In the genomic region with DNA sequence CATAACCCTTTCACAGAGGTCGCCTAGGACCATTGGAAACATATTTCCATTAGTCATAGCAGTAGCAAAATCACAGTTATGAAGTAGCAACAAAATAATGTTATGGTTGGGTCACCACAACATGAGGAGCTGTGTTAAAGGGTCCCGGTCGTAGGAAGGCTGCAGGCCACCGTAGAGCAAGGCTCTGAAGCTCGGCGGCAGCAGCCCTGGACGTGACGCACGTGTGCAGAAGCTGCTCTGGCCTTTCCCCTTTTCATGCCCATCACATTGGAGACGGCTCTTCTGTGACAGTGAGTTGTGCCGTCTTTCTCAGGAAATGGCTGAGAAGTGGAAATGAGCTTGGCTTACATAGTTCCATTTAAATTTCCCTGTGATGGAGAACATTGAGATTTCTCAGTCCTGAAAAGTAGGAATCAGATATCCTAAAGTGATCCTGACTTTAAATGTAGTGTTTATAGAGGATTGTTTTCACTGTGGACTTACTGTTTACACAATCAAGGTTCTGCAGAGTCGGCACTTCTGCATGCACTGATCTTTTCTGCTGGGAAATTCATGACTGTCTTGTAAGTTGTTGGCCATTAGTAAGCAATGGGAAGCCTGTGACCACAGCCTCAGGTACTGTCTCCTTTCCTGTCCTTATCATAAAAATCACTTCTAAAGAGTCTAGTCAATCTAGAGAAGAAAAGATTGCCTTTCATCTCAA, we compare ENCODE assay signal across 22 mouse cellular contexts. TPM values are rescaled to one million over a fixed set of nuclear protein-coding genes. Genes with fewer than 3 reads are reported as not detected.
DNase-seq lines count a peak whose midpoint lies in the region; ATAC-seq and TF ChIP-seq lines count a peak whose summit lies in the region.
"Had no signal": no experiment of that assay in that cellular context is flagged by ENCODE, and none has a peak within 500 bp of the region (broad histone marks: within the 10 kb centered on the region; RNA-seq: fewer than 3 reads in every experiment).

No protein-coding gene starts in this region.

- peaks cover 34% of the 10 kb centered on the region for H3K4me1 ChIP-seq in embryonic facial prominence, embryonic 13.5 days
- H3K4me1 ChIP-seq in embryonic facial prominence, embryonic 10.5 days = peaks cover 32% of the 10 kb centered on the region
- H3K4me1 ChIP-seq in kidney, postnatal 0 days (replicated peaks; ENCODE audit: insufficient read depth, low read length) = 0 out of 2 replicates have a peak, but pooled peaks cover 18% of the 10 kb centered on the region
- H3K4me1 ChIP-seq in CH12.LX (ENCODE audit: control insufficient read depth in 1 of 2, insufficient read depth in 2 of 2) = peaks cover 10 to 55% of the 10 kb centered on the region in 2 experiments
- peaks cover 61% of the 10 kb centered on the region for H3K4me1 ChIP-seq in liver, embryonic 12.5 days

- H3K27ac ChIP-seq in embryonic facial prominence, embryonic 13.5 days = peak overlapping the region; percentile 48
- H3K27ac ChIP-seq in embryonic facial prominence, embryonic 10.5 days (replicated peaks) = no peak overlapping the region
- H3K27ac ChIP-seq in kidney, postnatal 0 days = peak overlapping the region; percentile 32; the same call in 1 of the 2 replicates
- no peak overlapping the region; the same call in 1 of the 2 replicates for H3K27ac ChIP-seq in CH12.LX (ENCODE audit: insufficient read depth, low read depth)
- no peak overlapping the region for H3K27ac ChIP-seq in liver, embryonic 12.5 days
- H3K27ac ChIP-seq: embryonic facial prominence, embryonic 15.5 days; forebrain, embryonic 12.5 days; hindbrain, embryonic 14.5 days; limb, embryonic 13.5 days; macrophage; neural tube, embryonic 15.5 days had no signal

- peak; percentile 67 for TF ChIP-seq EP300 in CH12.LX (IDR thresholded peaks at IDR 0.05; ENCODE audit: low read length)

- no peaks in the 10 kb centered on the region for H3K27me3 ChIP-seq in embryonic facial prominence, embryonic 13.5 days
- no peaks in the 10 kb centered on the region for H3K27me3 ChIP-seq in embryonic facial prominence, embryonic 10.5 days (replicated peaks; ENCODE audit: low read depth, poor library complexity, severe bottlenecking)
- no peaks in the 10 kb centered on the region for H3K27me3 ChIP-seq in kidney, postnatal 0 days (ENCODE audit: insufficient read depth, low read length)
- no peaks in the 10 kb centered on the region for H3K27me3 ChIP-seq in CH12.LX (replicated peaks)
- no peaks in the 10 kb centered on the region for H3K27me3 ChIP-seq in liver, embryonic 12.5 days (replicated peaks)
- H3K27me3 ChIP-seq: embryonic facial prominence, embryonic 15.5 days; forebrain, embryonic 12.5 days; limb, embryonic 13.5 days; neural tube, embryonic 15.5 days had no signal

- dilution Hi-C loops in CH12.LX (cut with MboI; ENCODE audit: extremely low pct_ligation_motif_present, extremely low pct_unique_long_range_greater_than_20kb, low sequenced_read_pairs) = no loop called here

- DNase-seq in embryonic facial prominence, embryonic 10.5 days (ENCODE audit: low spot score) = no peak
- DNase-seq in kidney, postnatal 0 days (ENCODE audit: low spot score) = no peak
- no peak for DNase-seq in kidney, postnatal 14 days
- peak; percentile 51 for DNase-seq in CH12.LX (ENCODE audit: extremely low read depth)
- DNase-seq in retina, postnatal 1 day = no peak
- no peak for DNase-seq in frontal cortex, postnatal 10 days (ENCODE audit: low spot score in 2 of 2)
- DNase-seq: cerebellum, adult 8-10 months; heart, postnatal 14 days; kidney, adult 11 months; midbrain, embryonic 14.5 days; right cerebral cortex, postnatal 4 days; thymus, adult 2 months had no signal

- WGBS in embryonic facial prominence, embryonic 13.5 days = 54% methylated on average over 12 of the region's 12 CpGs
- 69% methylated on average over 12 of the region's 12 CpGs for WGBS in embryonic facial prominence, embryonic 10.5 days
- 33% methylated on average over 12 of the region's 12 CpGs for WGBS in kidney, postnatal 0 days
- 41% methylated on average over 12 of the region's 12 CpGs for WGBS in liver, embryonic 12.5 days (ENCODE audit: insufficient replicate concordance)

- in situ Hi-C loops in CH12.LX (cut with MboI; ENCODE audit: low pct_ligation_motif_present, low pct_unique_long_range_greater_than_20kb, low sequenced_read_pairs) = no loop called here

- H3K36me3 ChIP-seq in embryonic facial prominence, embryonic 13.5 days = 0 out of 2 replicates have a peak, but pooled peaks cover 3% of the 10 kb centered on the region
- peaks cover 12% of the 10 kb centered on the region for H3K36me3 ChIP-seq in embryonic facial prominence, embryonic 10.5 days (replicated peaks)
- no peaks in the 10 kb centered on the region for H3K36me3 ChIP-seq in kidney, postnatal 0 days (ENCODE audit: insufficient read depth, low read length)
- H3K36me3 ChIP-seq in CH12.LX (replicated peaks in 1 of 2; ENCODE audit: control insufficient read depth in 1 of 2, insufficient read depth in 1 of 2, low read length in 1 of 2) = peaks cover 8 to 37% of the 10 kb centered on the region in 2 experiments
- H3K36me3 ChIP-seq in liver, embryonic 12.5 days = peaks cover 10% of the 10 kb centered on the region
- H3K36me3 ChIP-seq: forebrain, embryonic 12.5 days; neural tube, embryonic 15.5 days had no signal

- H3K9me3 ChIP-seq in embryonic facial prominence, embryonic 13.5 days = no peaks in the 10 kb centered on the region
- no peaks in the 10 kb centered on the region for H3K9me3 ChIP-seq in embryonic facial prominence, embryonic 10.5 days
- no peaks in the 10 kb centered on the region for H3K9me3 ChIP-seq in kidney, postnatal 0 days (replicated peaks; ENCODE audit: low read length)
- H3K9me3 ChIP-seq in CH12.LX (replicated peaks; ENCODE audit: low read length) = no peaks in the 10 kb centered on the region
- H3K9me3 ChIP-seq in liver, embryonic 12.5 days (replicated peaks) = no peaks in the 10 kb centered on the region
- H3K9me3 ChIP-seq: embryonic facial prominence, embryonic 15.5 days; forebrain, embryonic 12.5 days; limb, embryonic 13.5 days; neural tube, embryonic 15.5 days had no signal

- no peak overlapping the region for H3K9ac ChIP-seq in embryonic facial prominence, embryonic 13.5 days
- no peak overlapping the region for H3K9ac ChIP-seq in kidney, postnatal 0 days (ENCODE audit: low read depth, low read length)
- H3K9ac ChIP-seq in CH12.LX (ENCODE audit: insufficient read depth, low read depth) = peak overlapping the region; percentile 18; the same call in 1 of the 2 replicates
- no peak overlapping the region for H3K9ac ChIP-seq in liver, embryonic 12.5 days
- H3K9ac ChIP-seq: embryonic facial prominence, embryonic 15.5 days; forebrain, embryonic 12.5 days; hindbrain, embryonic 14.5 days; limb, embryonic 13.5 days; neural tube, embryonic 15.5 days had no signal

- no peak for TF ChIP-seq CTCF in kidney, postnatal 0 days (IDR thresholded peaks at IDR 0.05; ENCODE audit: low read depth)
- no peak for TF ChIP-seq CTCF in CH12.LX (conservative IDR thresholded peaks at IDR 0.05 in 1 of 2, IDR thresholded peaks at IDR 0.05 in 1 of 2; ENCODE audit: low read depth in 2 of 2, low read length in 2 of 2)

- ATAC-seq in embryonic facial prominence, embryonic 13.5 days (ENCODE audit: insufficient number of reproducible peaks, insufficient read depth, low FRiP score, low TSS enrichment, low read depth) = no peak
- ATAC-seq in kidney, postnatal 0 days (replicated peaks; ENCODE audit: low FRiP score, low read depth) = no peak
- no peak for ATAC-seq in liver, embryonic 12.5 days

- peaks cover 89% of the 10 kb centered on the region for H3K79me2 ChIP-seq in CH12.LX (replicated peaks; ENCODE audit: control insufficient read depth, extremely low read depth, insufficient read depth, poor library complexity, severe bottlenecking)

- H3K4me2 ChIP-seq in embryonic facial prominence, embryonic 13.5 days = peak overlapping the region; percentile 7; the same call in 1 of the 2 replicates
- H3K4me2 ChIP-seq in kidney, postnatal 0 days (ENCODE audit: low read length) = no peak overlapping the region
- H3K4me2 ChIP-seq in CH12.LX (ENCODE audit: insufficient read depth, low read depth, poor library complexity, severe bottlenecking) = peak overlapping the region; percentile 92
- H3K4me2 ChIP-seq in liver, embryonic 12.5 days = peak overlapping the region; percentile 13; the same call in 1 of the 2 replicates
- H3K4me2 ChIP-seq: embryonic facial prominence, embryonic 15.5 days; forebrain, embryonic 12.5 days; heart, embryonic 11.5 days; hindbrain, embryonic 14.5 days; limb, embryonic 13.5 days; neural tube, embryonic 15.5 days had no signal

- no peak for TF ChIP-seq RAD21 in CH12.LX (IDR thresholded peaks at IDR 0.05; ENCODE audit: low read depth, low read length)

- no peak overlapping the region for H3K4me3 ChIP-seq in embryonic facial prominence, embryonic 13.5 days
- H3K4me3 ChIP-seq in embryonic facial prominence, embryonic 10.5 days = no peak overlapping the region
- no peak overlapping the region for H3K4me3 ChIP-seq in kidney, postnatal 0 days (replicated peaks; ENCODE audit: low read depth, low read length)
- peak overlapping the region in 2 of 3 experiments; percentile 3 to 10 for H3K4me3 ChIP-seq in CH12.LX (replicated peaks in 1 of 3; ENCODE audit: low read depth in 2 of 3, low read length in 2 of 3, poor library complexity in 1 of 3)
- no peak overlapping the region for H3K4me3 ChIP-seq in liver, embryonic 12.5 days
- H3K4me3 ChIP-seq: embryonic facial prominence, embryonic 15.5 days; forebrain, embryonic 12.5 days; limb, embryonic 13.5 days; myocyte; neural tube, embryonic 15.5 days had no signal

- TF ChIP-seq POLR2A in CH12.LX (IDR thresholded peaks at IDR 0.05; ENCODE audit: low read depth, low read length) = no peak

TF ChIP-seq in CH12.LX, 34 proteins besides CTCF, POLR2A, EP300 and RAD21 (continues in another document):
- no peak for TF ChIP-seq ZC3H11A (IDR thresholded peaks at IDR 0.05; ENCODE audit: low read depth, low read length)

RNA-seq across cellular contexts. Expression of gene Eif4e, which starts 5.7 kb away (rescaled TPM):
- polyA plus RNA-seq in embryonic facial prominence, embryonic 13.5 days (2015; fragmentation: Nextera tagmentation; extraction: Ambion mirVana) = 382 and 420 TPM in 2 replicates
- 529 and 534 TPM in 2 replicates for polyA plus RNA-seq in embryonic facial prominence, embryonic 10.5 days (2016; fragmentation: Nextera tagmentation; extraction: Ambion mirVana)
- polyA plus RNA-seq in kidney, postnatal 0 days (2015; fragmentation: Nextera tagmentation; extraction: Ambion mirVana) = 240 and 259 TPM in 2 replicates
- total RNA-seq in CH12.LX (2012; rRNA removed) (490 and 629 TPM in 2 replicates), CH12.LX (2014; rRNA removed) (590 and 677 TPM in 2 replicates)
- 850 and 889 TPM in 2 replicates for polyA plus RNA-seq in CH12.LX (2012; ENCODE audit: insufficient read length, low read depth)
- 251 and 254 TPM in 2 replicates for polyA plus RNA-seq in liver, embryonic 12.5 days (2016; fragmentation: Nextera tagmentation; extraction: Ambion mirVana)

RNA-seq across cellular contexts. Expression of gene Metap1, which starts 42.3 kb away (rescaled TPM):
- 38.3 and 44.5 TPM in 2 replicates for polyA plus RNA-seq in embryonic facial prominence, embryonic 13.5 days (2015; fragmentation: Nextera tagmentation; extraction: Ambion mirVana)
- polyA plus RNA-seq in embryonic facial prominence, embryonic 10.5 days (2016; fragmentation: Nextera tagmentation; extraction: Ambion mirVana) = 46.2 and 48.8 TPM in 2 replicates
- 40.2 and 41.4 TPM in 2 replicates for polyA plus RNA-seq in kidney, postnatal 0 days (2015; fragmentation: Nextera tagmentation; extraction: Ambion mirVana)
- total RNA-seq in CH12.LX (2012; rRNA removed) = 77.9 and 97.6 TPM in 2 replicates
- 163 and 183 TPM in 2 replicates for total RNA-seq in CH12.LX (2014; rRNA removed)
- polyA plus RNA-seq in CH12.LX (2012; ENCODE audit: insufficient read length, low read depth) = 143 and 154 TPM in 2 replicates
- polyA plus RNA-seq in liver, embryonic 12.5 days (2016; fragmentation: Nextera tagmentation; extraction: Ambion mirVana) = 31.8 and 33.1 TPM in 2 replicates

Comparison
In these comparisons a context has a peak if more than half of its experiments do, and no peak if none do; other contexts are left out.
1. H3K27ac ChIP-seq: peak in embryonic facial prominence, embryonic 13.5 days (single experiment) and kidney, postnatal 0 days (single experiment); none in embryonic facial prominence, embryonic 10.5 days (single experiment), CH12.LX (single experiment) and liver, embryonic 12.5 days (single experiment).
2. H3K4me3 ChIP-seq: peak in CH12.LX (2 of 3); none in embryonic facial prominence, embryonic 13.5 days (single experiment), embryonic facial prominence, embryonic 10.5 days (single experiment), kidney, postnatal 0 days (single experiment) and liver, embryonic 12.5 days (single experiment).